Mouse (Mus musculus): ENCODE results near the gene Cpeb3.

- TF ChIP-seq POLR2A (IDR thresholded peaks at IDR 0.05; ENCODE audit: borderline replicate concordance, control insufficient read depth, low read depth, low read length) = no peak
- no peak for TF ChIP-seq CTCF (IDR thresholded peaks at IDR 0.05; ENCODE audit: control insufficient read depth, insufficient read depth, low read length)
Measured at GRCm38 (mm10) chr19:37145846-37146245, 62.6 kb downstream of the Cpeb3 start.

All from bone marrow, adult 2 months (tissue).